Mouse (Mus musculus) forebrain, postnatal 0 days (tissue): ENCODE measurements around the gene Decr2. TPM values are rescaled to one million over a fixed set of nuclear protein-coding genes. Genes with fewer than 3 reads are reported as not detected.
"Not testable (repeated sequence)": the region's sequence is repeated elsewhere in the genome, so short reads cannot be mapped to it uniquely, and the experiment has no call there.

Experiments
- ATAC-seq: fragments of 200-750 bp; cut with Nextera tagmentation; 2 replicates; pipeline ENCODE4 v1.8.0; 2017; ENCODE audit warnings: mild to moderate bottlenecking, moderate library complexity
- DNase-seq: peaks from one replicate; pipeline ENCODE4 v3.0.0-alpha.2; 2015
- H3K27ac ChIP-seq: fragments of 300-500 bp; sonication (generic); 2 replicates; pipeline ENCODE4 v1.5.1; 2014; ENCODE audit warnings: low read depth, mild to moderate bottlenecking, antibody characterized with exemption, low read length, moderate library complexity, mixed read lengths
- H3K27me3 ChIP-seq: fragments of 300-500 bp; sonication (generic); 2 replicates; pipeline ENCODE4 v1.6.1; 2014; ENCODE audit warnings: mild to moderate bottlenecking, low read length, mixed read lengths; ENCODE audit not compliant: insufficient read depth
- H3K36me3 ChIP-seq: fragments of 300-500 bp; sonication (generic); 2 replicates; pipeline ENCODE4 v1.6.1; 2014; ENCODE audit warnings: mild to moderate bottlenecking, moderate library complexity; ENCODE audit not compliant: insufficient read depth
- H3K4me1 ChIP-seq: fragments of 300-500 bp; sonication (generic); 2 replicates; pipeline ENCODE4 v1.6.1; 2014; ENCODE audit warnings: antibody characterized with exemption; ENCODE audit not compliant: insufficient read depth
- H3K4me2 ChIP-seq: fragments of 300-500 bp; sonication (generic); 2 replicates; pipeline ENCODE4 v1.6.1; 2014; ENCODE audit warnings: low read depth, mild to moderate bottlenecking, moderate library complexity
- H3K4me3 ChIP-seq: fragments of 300-500 bp; sonication (generic); 2 replicates; pipeline ENCODE4 v1.5.1; 2014; ENCODE audit warnings: low read depth, low read length, mixed read lengths
- H3K9ac ChIP-seq: fragments of 300-500 bp; sonication (generic); 2 replicates; pipeline ENCODE4 v1.6.1; 2014; ENCODE audit warnings: mild to moderate bottlenecking
- H3K9me3 ChIP-seq: fragments of 300-500 bp; sonication (generic); 2 replicates; pipeline ENCODE4 v1.6.1; 2016; ENCODE audit warnings: low read length
- CTCF ChIP-seq: sonication (generic); IDR thresholded peaks from 2 replicates; pipeline ENCODE4 v1.5.1; 2016; ENCODE audit warnings: antibody characterized with exemption, control low read depth, low read depth
- WGBS: fragments of 180-500 bp; shearing (Covaris S2); extraction: QIAGEN DNeasy Blood & Tissue Kit; methylation state at CpG from one replicate; pipeline ENCODE4 v1.1.7; 2014; 5-methylcytosine and 5-hydroxymethylcytosine counted together
- polyA plus RNA-seq: library from polyadenylated mRNA; unstranded; fragments of >200 nt; fragmentation: Nextera tagmentation; extraction: Ambion mirVana; gene quantifications from 2 replicates; pipeline ENCODE4 v1.2.1, GENCODE M21; 2015
- total RNA-seq: library from RNA; depleted of rRNA; stranded (reverse); fragments of >200 nt; gene quantifications from 2 replicates; pipeline ENCODE4 v1.2.3, GENCODE M21; 2014

Gene Decr2
- total and polyA plus RNA-seq, 2 experiments from 2014 or later: 32.7 to 35.3 TPM

GRCm38 (mm10) chr17:26116503-26117258 is 26.5 kb upstream of the Decr2 start:
- 87% methylated on average over 17 of the region's 17 CpGs for WGBS
- no peak for ATAC-seq
- no peaks in the 10 kb centered on the region for H3K9me3 ChIP-seq
- peaks cover 6% of the 10 kb centered on the region; the same call in 1 of the 2 replicates for H3K4me1 ChIP-seq
- no peak overlapping the region for H3K4me3 ChIP-seq
- no peak for TF ChIP-seq CTCF
- H3K36me3 ChIP-seq: no peaks in the 10 kb centered on the region
- H3K9ac ChIP-seq: no peak overlapping the region
- no peak for DNase-seq
- H3K27ac ChIP-seq: no peak overlapping the region
- H3K27me3 ChIP-seq: peaks cover 14% of the 10 kb centered on the region
- H3K4me2 ChIP-seq: no peak overlapping the region

GRCm38 (mm10) chr17:26115956-26116487 is 25.9 kb upstream of the Decr2 start:
- no peaks in the 10 kb centered on the region for H3K9me3 ChIP-seq
- no peak for DNase-seq
- peaks cover 14% of the 10 kb centered on the region for H3K27me3 ChIP-seq
- H3K4me2 ChIP-seq: no peak overlapping the region
- H3K9ac ChIP-seq: no peak overlapping the region
- no peaks in the 10 kb centered on the region for H3K36me3 ChIP-seq
- 70% methylated on average over 3 of the region's 3 CpGs for WGBS
- peaks cover 6% of the 10 kb centered on the region; the same call in 1 of the 2 replicates for H3K4me1 ChIP-seq
- H3K27ac ChIP-seq: no peak overlapping the region
- no peak for TF ChIP-seq CTCF
- H3K4me3 ChIP-seq: no peak overlapping the region
- no peak for ATAC-seq

GRCm38 (mm10) chr17:26115205-26115898 is 25.2 kb upstream of the Decr2 start:
- Histone ChIP-seq H3K4me1 (peaks cover 6% of the 10 kb centered on the region; the same call in 1 of the 2 replicates), H3K4me3 (no peak overlapping the region), H3K36me3 (no peaks in the 10 kb centered on the region), H3K27me3 (peaks cover 14% of the 10 kb centered on the region), H3K9ac (no peak overlapping the region), H3K9me3 (no peaks in the 10 kb centered on the region), H3K4me2 (no peak overlapping the region), H3K27ac (no peak overlapping the region)
- WGBS: 80% methylated on average over 7 of the region's 7 CpGs
- no peak for TF ChIP-seq CTCF
- ATAC-seq: no peak
- DNase-seq: no peak

GRCm38 (mm10) chr17:26114461-26114860 is 24.3 kb upstream of the Decr2 start:
- WGBS: 63% methylated on average over 7 of the region's 7 CpGs
- H3K4me3 ChIP-seq, H3K36me3 ChIP-seq, H3K9ac ChIP-seq, H3K27ac ChIP-seq, ATAC-seq, DNase-seq, H3K9me3 ChIP-seq, H3K4me2 ChIP-seq, H3K4me1 ChIP-seq: not testable (repeated sequence)
- peaks cover 14% of the 10 kb centered on the region for H3K27me3 ChIP-seq

- Histone ChIP-seq H3K9me3 (no peaks in the 10 kb centered on the region), H3K4me1 (peaks cover 6% of the 10 kb centered on the region; the same call in 1 of the 2 replicates), H3K9ac (peak overlapping the region; percentile 79), H3K27me3 (peaks cover 14% of the 10 kb centered on the region), H3K4me3 (peak overlapping the region; percentile 67), H3K27ac (no peak overlapping the region), H3K4me2 (peak overlapping the region; percentile 94), H3K36me3 (no peaks in the 10 kb centered on the region)
- TF ChIP-seq CTCF: no peak
- 10% methylated on average over 8 of the region's 8 CpGs for WGBS
- DNase-seq: no peak
- no peak for ATAC-seq
Observed at GRCm38 (mm10) chr17:26114061-26114460, 23.9 kb upstream of the Decr2 start.

- H3K9me3 ChIP-seq: no peaks in the 10 kb centered on the region
- ATAC-seq (peak; percentile 72), DNase-seq (peak; percentile 77)
- no peak within 1 kb of the TSS for H3K27ac ChIP-seq
- H3K9ac ChIP-seq: peak within 1 kb of the TSS; percentile 79
- peak within 1 kb of the TSS; percentile 94 for H3K4me2 ChIP-seq
- 1% methylated on average over 74 of the region's 75 CpGs for WGBS
- peak within 1 kb of the TSS; percentile 67 for H3K4me3 ChIP-seq
- H3K36me3 ChIP-seq: no peaks in the 10 kb centered on the region
- peak; percentile 48 for TF ChIP-seq CTCF
- peaks cover 6% of the 10 kb centered on the region; the same call in 1 of the 2 replicates for H3K4me1 ChIP-seq
- peaks cover 14% of the 10 kb centered on the region for H3K27me3 ChIP-seq
Observed at GRCm38 (mm10) chr17:26113181-26113948, 23.2 kb upstream of the Decr2 start, which contains the start of gene Tmem8. Gene Tmem8 (plus strand): TSS chr17:26113299.
